Mouse (Mus musculus): Measurements from ENCODE around the gene Bst1. TPM values are rescaled to one million over a fixed set of nuclear protein-coding genes. Genes with fewer than 3 reads are reported as not detected.

Bst1 gene
- total RNA-seq, 2 experiments from 2014 or later: 0.26 to 0.47 TPM

DNA sequence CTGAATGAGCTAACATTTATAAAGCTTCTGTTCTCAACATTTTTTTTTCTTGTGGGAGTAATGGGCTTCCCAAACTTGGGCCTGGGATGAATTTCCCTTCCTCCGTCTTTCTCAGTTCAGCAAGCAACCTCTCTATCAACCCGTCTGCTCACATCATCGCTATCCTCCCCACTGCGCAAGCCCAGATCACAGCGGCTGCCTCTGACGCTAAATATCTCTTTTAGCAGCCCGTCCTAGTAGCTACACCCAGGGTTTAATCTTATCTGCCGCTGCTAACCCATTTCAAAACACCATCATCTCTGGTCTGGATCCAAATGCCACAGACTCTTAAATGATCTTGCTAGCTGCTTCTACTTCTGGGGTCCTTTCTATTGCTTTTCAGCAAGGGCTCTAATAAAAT lies 41.0 kb downstream of the Bst1 start:
- no peak for DNase-seq

- no peak for DNase-seq
These were observed 41.4 kb downstream of the Bst1 start for GRCm38 (mm10) chr5:43860096-43860495.

GRCm38 (mm10) chr5:43860670-43861431 lies 42.2 kb downstream of the Bst1 start:
- DNase-seq: no peak

DNA sequence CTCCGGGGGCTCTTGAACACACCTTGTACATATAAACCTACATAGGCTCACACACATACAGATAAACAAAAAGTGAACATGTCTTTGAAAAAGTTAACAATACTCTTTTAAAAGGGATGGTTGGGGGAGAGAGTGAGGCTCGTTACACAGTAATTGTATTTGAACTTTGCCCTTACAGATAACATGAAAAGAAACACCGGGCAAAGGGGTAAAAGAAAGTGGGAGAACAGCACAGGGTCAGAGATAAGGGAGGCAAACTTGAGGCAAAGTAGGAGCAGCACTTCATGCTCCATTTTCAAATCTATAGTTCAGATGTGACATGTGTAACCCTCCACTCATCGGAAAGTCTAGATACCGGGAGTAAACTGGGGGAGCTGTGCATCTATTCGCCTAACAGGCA lies 45.0 kb downstream of the Bst1 start:
- DNase-seq: no peak

DNA sequence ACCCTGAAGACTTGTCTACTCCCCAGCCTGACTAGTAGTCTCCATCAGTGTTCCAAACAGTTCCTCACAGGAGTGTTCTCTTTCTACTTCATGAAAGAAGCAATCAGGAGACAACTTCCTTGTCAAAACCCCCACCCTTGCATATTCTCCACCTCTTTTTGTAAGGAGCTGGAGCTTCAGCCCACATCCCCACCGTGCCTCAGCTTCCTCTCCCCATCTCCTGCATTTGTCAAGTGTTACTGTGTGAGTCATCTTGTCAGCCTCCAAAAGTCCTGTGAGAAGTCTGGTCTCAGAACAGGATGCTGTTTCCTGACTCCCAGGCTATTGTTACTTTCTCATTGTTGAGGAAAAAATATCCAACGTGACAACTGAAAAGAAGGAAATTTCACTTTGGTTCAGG lies 46.6 kb downstream of the Bst1 start:
- DNase-seq: no peak

- no peak for DNase-seq
These were observed 49.6 kb downstream of the Bst1 start, which contains the start of gene Cd38 for GRCm38 (mm10) chr5:43868253-43868652. Cd38 (plus strand) TSS chr5:43868553.

- DNase-seq: peak; percentile 29
These were observed 50.3 kb downstream of the Bst1 start for GRCm38 (mm10) chr5:43868711-43869600.

DNA sequence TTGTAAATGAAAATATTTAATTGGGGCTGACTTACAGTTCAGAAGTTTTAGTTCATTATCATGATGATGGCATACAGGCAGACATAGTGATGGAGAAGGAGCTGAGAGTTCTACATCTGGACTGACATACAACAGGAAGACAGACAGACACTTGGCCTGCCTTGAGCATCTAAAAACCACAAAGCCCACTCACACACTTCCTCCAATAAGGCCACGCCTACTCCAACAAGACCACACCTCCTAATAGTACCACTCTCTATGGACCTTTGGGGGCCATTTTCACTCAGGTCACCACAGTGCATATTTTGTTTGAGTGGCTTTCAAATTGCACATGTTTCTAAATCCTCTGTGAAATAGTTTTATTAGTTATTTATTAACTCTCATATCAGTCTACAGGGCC lies 53.2 kb downstream of the Bst1 start:
- DNase-seq: no peak

DNA sequence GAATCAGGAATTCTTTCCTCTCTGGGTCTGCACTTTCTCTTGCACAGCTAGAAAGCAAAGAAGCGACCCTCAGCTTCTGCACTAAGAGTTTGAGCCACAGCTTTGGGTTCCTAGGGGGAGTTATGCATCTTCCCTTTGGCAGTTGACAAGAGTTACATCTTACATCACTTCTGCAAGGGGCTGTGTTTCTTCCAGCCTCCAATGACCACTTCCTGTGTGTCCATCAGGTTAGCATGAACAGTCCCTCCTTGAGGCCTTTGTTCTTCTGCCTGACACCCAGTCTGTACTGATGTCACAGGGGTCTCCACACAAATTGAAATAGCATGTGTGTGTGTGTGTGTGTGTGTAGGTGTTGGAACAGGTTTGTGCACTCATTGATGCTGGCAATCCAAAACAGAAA lies 54.0 kb downstream of the Bst1 start:
- no peak for DNase-seq

DNA sequence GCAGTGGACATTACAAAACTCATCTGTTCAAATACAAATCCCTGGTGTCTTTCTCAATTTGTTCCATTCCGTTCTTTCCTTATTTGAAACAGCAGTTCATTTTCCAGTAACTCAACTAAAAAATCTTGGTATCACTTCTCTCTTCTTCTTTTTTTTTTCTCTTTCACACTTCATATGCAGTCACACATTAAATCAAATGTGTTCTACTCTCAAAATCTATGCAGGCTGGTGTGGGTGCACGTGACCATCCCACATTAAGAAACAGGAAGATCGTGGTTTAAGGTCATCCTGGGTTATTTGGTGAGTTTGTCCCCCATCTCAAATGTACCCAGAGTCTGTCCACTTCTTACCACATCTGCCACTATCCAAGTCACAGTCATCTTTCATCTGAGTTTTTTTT lies 63.3 kb downstream of the Bst1 start:
- no peak for DNase-seq

DNA sequence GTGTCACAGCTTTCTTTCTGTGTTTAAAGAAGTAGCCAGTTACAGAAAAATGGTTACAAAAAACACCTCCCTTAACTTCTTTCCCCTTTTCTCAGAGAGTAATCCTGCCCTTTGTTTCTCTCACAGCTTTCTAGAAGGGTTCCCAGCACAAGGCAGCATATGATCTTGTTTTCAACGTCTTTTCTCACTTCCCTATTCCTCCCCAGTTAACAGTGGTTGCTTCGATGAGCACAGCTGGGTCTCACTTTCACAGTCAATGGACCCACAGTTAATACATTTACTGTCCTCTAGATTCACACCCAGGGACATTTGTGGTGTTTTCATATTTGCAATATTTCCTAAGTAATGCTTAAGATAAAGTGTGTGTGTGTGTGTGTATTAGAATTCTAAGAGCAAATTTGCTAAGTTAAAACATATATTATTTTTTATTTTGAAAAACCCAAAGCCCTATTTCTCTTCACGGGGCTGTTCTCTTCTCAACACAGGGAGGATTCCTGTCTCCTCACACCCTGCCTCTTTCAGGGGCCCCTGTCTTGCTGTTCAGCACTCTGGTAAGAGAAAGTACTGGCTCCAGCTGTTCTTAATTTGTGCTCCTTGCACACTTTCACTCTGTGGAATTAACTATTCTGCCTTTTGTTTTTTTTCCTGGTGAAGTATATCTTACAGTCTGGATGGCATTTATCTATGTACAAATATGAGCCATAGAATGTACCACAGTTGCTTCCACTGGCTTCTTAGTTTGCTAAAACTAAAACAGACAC lies 66.6 kb downstream of the Bst1 start:
- DNase-seq: no peak

- DNase-seq: no peak
These were observed 73.7 kb downstream of the Bst1 start for GRCm38 (mm10) chr5:43892386-43892785.

Other genes with a start within 250 kb of the Bst1 start
- 10 to 100 TPM; 10.8 to 13.8 TPM for gene Cc2d2a, start 156.5 kb upstream of the Bst1 start, total RNA-seq (2021)
- 10 to 100 TPM; 27.7 to 32.5 TPM for gene Fbxl5, start 2.8 kb downstream of the Bst1 start, total RNA-seq (2021)
- gene Cd38, start 49.7 kb downstream of the Bst1 start, total RNA-seq (2021): 1 to 10 TPM; 5.6 to 7.6 TPM
- gene Gm7879, start 94.3 kb downstream of the Bst1 start, total RNA-seq (2021): 10 to 100 TPM in 1 of 2 experiments, 1 to 10 TPM in 1; 8.6 to 11.1 TPM
- gene Fgfbp1, start 162.9 kb downstream of the Bst1 start, total RNA-seq (2021): not detected